Mouse (Mus musculus) adrenal gland, postnatal 10 days (tissue): Measurements from ENCODE around the gene Rgs9. TPM values are rescaled to one million over a fixed set of nuclear protein-coding genes. Genes with fewer than 3 reads are reported as not detected.
"Not testable (repeated sequence)": the region's sequence is repeated elsewhere in the genome, so short reads cannot be mapped to it uniquely, and the experiment has no call there.

Experiments
- DNase-seq: peaks from one replicate; pipeline ENCODE4 v3.0.0; 2021; ENCODE audit warnings: mixed read lengths
- total RNA-seq, 2 experiments: library from RNA; stranded (reverse); gene quantifications; 2 replicates each; pipeline ENCODE4 v1.2.3; 2021

Rgs9 gene
- total RNA-seq, 2 experiments from 2014 or later: 5.3 to 7.8 TPM

DNA sequence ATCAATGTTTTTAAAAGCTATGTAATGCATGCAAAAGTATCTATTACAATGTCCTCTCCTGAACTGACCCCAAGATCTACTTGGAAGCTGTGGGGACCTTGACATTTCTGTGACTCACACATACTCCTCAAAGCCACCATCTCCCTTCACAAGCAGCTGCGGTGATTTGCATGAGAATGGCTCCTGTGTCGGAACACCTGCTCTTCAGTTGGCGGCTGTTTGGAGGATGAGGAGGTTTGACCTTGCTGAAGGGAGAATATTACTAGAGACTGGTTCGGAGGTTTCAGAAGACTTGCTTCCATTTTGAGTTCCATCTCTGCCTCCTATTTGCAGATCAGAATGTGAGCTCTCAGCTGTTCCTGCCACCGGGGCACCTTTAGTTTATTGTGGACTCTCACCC is 7.8 kb upstream of the Rgs9 start:
- no peak for DNase-seq

DNA sequence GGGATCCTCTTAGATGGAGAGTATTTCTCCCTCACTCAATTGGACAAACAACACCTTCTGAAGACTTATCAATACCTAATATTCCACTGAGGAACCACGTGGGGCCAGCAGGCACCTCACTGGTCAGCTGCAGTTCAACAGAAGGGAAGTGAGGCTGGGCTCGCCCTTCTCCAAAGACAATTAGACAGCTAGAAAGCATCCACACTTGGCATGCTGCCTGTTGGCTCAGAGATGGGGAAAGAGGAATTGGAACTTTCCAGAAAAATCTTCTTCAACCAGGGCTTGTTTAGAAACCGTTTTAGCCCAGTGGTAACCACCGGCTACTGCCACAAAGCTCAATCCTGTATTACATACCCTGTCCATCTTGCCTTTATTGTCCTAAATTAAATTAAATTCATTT is 4.4 kb upstream of the Rgs9 start:
- DNase-seq: peak; percentile 54

DNA sequence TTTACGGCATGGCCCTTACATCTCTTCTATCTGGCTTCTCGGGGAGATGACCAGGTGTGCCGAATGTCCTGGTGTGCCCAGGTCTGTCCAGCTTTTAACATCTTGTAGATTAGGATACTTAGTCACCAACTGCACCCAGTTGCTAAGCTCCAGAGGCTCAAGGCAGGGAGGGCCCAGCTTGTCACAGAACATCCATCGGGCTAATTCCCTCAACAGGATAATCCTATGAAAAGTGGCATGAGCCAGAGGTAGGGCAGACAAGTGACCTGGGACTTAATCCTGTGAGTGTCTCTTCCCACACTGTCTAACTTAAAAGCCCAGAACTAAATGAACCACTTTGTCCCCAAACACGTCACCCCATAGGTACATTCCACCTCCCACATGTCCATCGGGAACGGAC is 898 bp downstream of the Rgs9 start:
- DNase-seq: no peak

DNA sequence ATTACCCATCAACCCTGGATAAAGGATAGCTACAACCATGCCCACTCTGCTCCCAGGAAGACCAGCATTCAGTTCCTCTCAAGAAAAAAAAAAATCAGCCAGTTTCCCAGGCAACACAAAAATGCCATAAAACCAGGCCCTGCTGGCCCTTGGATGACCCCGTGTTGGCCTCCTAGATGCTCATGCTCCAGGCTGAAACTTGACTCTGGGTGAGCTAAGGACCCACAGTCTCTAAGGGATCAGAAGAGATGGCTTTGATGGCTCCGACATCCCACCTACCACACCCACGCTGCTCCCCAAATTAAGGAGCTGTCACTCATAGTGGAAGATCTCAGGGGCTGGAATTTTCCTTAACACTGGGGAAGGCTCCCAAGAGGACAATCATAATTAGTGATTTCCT is 5.9 kb downstream of the Rgs9 start:
- no peak for DNase-seq

DNA sequence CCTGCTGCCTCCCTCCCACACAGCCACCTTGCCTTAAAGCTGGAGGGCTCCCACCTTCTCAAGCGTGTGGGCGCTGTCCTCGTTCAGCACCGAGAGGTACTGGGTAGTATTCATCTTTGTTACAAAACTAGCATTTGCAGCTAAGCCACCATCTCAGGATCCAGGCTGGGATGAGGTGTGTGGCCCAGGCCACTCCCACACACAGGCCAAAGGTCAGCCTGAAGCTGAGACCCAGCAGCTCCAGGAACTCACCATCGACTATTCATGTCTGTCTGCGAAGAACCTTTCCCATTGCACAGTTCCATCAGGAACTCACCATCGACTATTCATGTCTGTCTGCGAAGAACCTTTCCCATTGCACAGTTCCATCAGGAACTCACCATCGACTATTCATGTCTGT is 8.6 kb downstream of the Rgs9 start:
- DNase-seq: not testable (repeated sequence)

DNA sequence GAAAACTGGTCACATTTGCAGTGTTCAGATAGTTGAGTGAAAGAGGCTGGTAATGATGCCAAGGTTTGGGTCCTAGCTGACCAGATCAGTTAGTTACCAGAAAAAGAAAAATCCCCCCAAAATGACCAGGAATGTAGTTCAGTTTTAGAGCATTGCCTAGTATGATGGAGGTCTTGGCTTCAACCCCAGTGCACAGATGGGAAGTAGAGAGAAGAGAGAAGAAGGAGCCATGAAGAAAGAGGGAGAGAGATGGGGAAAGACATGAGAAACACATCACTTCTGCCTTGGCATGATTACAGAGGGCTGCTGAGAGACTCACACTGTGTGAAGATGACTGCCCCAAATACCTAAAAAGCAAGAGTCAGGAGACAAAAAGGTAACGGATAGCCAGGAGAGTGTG is 13.1 kb downstream of the Rgs9 start:
- DNase-seq: no peak

DNA sequence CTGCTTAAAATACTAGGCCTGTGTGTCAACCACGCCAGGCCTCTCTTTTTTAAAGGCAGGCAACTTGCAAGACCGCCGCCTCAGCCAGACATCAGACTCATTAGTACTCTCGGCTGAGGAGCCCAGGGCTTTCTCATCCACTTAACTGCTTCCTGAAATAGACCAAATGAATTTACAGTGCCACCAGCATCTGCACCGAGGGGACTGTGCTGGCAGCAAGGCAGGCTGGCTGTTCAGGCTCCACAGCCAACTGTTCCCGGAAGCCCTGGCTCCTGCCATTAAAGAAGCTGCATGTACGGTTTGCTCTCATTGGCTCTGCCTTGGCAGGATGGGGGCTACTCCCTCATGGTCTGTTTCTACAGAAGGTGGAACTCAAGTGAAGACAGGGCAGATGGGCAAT is 19.7 kb downstream of the Rgs9 start:
- no peak for DNase-seq

DNA sequence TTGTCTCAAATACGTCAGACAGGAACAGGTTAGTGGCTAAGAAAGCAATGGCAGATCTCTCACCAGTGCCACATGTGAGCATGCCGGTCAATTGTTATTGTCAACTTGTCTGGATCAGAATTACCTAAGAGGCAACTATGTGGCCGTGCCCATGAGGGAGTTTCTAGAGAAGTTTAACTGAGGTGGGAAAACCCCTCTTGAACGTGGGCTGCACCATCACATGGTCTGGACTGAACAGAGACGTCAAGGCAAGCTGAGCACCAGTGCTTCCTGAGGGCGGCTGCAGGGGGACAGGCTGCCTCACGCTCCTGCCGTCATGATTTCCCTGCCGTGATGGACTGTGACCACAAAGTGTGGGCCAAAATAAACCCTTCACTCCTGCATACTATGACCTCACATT is 26.5 kb downstream of the Rgs9 start:
- DNase-seq: no peak

DNA sequence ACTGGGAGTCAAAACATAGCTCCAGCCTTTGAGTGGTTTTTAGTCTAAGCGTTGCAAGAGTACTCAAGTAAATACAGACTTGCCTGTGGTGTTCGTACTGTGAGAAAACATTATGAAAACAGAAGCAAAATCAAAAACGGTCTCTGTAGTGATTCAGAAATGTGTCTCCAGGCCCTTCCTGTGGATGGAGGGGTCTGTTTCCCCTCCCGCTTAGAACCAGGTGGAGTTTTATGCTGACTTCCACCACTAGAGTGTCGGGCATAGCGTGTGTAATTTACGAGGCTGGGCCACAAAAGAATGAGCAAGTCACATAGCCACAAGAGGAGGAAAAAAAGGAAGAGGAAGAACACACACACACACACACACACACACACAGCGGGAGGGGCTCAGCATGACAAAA is 27.6 kb downstream of the Rgs9 start:
- DNase-seq: no peak

DNA sequence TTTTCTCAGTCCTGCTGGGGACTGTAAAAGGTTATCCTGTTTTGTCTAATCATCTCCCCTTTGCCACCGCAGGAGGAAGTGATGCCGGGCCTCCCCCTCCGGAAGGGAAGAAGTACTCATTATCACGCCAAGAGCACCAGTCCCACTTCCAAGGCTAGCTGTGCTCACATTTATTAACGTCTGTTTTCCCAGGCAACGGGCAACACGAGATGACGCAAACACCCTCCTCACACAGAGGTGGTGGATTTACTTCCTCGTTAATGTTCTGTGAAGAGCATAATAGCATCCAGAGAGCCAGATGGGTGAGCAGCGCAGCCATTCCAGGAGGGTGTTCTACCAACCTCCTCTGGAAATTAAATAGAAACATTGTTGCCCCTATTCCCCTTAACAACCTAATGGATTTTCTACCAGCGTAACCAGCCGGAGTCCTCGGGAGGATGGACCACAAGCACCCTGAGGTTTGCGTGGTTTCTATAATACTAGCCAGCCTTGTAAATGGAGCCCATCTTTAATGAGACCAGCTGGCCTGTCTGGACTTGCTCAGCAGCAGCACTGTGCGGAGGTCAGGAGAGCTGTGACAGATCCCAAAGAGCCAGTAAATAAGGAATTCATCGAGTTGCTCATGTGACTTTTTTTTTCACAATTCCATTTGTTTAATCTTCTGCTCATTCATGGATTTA is 28.1 kb downstream of the Rgs9 start:
- no peak for DNase-seq

DNA sequence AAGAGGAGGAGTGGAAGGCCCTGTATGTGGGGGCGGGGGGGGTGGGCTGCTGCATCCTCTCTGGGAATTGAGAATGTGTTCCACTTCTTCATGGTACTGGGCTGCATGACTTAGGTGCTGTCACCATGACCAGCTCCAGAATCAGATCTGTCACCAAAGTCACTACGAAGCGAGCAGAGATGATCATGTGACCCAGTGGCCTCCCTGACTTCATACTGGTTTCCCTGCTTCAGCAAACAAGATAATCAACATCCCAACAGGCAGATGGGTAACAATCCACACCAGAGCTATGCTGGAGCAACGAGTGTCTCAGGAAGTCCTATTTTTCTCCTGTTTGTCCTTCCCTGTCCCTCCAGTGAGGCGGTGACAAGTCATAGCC is 28.7 kb downstream of the Rgs9 start:
- DNase-seq: no peak

DNA sequence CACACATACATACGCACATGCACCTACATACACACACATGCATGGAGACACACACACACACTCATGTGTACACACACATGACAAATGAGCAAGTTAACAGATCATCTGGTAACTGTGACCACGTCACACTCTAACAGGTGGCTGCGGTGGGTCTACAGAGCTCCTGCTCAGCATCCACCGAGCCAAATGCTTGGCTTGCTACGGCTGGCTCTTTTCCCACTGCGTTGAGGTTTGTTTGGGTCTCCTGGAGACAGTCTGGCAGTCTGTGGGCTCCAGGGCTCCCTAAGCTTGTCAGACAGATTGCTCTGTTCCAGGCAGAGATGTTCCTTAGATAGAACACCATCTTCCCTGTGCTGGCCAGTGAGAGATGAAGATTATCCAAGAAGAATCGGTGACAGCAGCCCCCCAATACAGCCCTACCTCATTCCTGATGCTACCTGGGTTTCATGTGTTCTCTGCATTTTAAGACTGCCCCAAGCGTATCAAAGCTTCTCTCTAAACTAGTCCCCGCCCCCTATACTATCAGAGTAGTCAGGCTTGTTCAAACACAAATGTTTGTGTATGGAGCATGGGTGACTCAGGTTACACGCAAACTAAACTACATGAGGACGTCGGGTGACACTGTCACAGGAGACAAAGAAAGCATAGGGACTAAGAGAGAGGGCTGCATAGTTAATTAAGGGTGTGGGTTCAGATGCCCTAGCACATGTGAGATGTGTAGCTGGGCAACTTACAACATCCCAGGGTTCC is 31.6 kb downstream of the Rgs9 start:
- DNase-seq: no peak

DNA sequence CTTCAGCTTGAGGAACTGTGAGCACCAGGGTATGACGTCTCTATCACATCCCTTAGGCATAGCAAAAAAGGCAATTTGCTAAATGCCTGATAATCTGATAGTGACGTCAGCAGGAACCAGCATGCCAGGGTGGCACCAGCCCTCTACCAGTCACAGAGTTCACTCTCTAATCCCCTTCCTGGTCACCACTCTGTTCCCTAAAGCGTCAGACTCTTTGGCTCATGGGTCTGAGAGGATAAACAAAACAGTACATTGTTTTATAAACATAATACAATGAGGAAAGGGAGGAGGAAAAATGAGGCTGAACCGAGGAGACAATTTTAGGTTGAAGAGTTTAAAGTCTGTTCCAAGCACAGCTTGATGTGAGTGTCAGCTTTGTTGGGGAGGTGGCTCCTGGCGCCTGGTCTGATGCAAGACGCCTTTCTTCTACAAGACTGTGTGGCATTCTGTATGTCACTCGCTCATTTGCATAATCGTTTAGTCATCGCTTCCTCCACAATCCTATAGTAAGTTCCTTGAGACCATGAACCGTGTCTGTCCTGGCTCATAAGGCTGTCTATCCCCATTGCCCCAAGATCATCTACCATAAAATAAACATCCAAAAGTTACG is 33.7 kb downstream of the Rgs9 start:
- DNase-seq: no peak

DNA sequence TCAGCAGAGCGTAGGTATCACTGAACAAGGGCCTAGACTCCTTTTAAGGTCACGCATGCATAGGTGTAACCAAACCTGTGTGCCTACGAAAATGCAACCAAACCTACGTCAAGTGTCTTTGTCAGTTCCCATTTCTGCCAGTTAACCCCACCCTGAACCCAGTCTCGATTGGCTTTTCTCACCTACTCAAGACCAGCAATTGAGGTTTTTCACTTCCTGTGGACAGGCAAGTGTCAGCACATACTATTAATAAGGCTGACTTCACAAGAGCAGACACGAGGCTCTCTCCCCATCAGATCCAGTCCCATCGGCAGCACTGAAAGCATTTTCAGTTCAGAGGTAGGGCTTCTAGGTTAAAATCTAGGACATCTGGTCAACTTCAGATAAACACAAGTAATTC is 37.4 kb downstream of the Rgs9 start:
- no peak for DNase-seq

DNA sequence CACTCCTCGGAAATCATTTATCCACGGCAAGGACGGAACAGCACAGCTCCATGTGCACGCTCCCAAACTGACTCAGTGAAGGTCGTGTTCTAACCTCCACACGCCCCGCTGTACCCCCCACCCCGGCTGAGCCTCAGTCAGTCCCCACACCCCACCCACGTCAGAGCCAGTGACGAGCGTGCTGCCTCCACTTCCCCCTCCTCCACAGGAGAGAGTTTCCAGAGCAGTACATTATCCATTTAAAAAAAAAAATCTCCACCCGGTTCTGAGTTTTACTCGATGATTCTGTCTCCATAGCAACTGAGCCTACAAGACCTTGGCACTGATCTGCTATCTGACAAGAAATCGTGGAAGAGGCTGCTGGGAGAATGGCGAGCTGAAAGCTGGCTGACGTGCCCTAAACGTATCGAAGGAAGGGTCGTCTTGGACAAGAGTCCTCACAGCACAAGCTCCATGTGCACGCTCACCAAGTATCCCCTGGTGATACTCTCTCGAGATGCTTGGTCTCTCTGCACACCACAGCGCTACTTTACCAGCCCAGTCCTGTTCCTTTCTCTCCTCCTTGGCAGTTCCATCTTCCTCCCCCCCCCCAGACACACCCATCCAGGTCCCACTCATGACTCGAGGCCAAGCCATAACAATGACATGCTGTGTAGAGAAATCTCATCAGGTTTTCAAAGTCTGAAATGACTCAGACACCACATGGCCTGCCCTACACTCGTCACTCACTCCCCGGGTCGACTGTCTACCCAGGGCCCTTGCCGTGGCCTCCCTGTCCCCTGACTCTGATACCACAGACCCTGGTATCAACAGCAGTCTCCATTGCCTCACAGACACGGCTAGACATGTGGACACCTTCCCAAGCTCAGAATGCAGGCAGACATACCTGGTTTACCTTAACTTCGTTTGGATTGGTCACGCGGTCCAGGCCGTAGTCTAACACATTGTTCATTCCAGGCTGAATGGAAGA is 38.7 kb downstream of the Rgs9 start:
- peak; percentile 50 for DNase-seq

DNA sequence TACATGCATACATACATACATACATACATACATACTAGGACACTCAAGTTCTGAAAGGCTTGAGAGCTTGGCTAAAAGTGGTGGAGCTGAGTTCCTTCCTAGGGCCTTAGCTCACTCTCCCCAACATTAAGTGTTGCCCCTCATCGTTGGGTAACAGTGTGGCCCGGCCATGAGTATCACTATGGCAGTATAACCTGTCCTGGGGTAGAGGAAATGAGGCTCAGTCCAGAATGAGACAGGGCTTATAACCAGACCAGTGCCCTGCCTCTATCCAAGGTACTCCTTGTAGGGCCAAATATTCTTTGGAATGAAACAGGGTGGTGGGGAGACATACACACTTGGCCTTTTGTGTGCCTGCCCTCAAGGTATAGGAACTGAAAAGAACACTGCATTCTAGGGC is 40.1 kb downstream of the Rgs9 start:
- DNase-seq: no peak

DNA sequence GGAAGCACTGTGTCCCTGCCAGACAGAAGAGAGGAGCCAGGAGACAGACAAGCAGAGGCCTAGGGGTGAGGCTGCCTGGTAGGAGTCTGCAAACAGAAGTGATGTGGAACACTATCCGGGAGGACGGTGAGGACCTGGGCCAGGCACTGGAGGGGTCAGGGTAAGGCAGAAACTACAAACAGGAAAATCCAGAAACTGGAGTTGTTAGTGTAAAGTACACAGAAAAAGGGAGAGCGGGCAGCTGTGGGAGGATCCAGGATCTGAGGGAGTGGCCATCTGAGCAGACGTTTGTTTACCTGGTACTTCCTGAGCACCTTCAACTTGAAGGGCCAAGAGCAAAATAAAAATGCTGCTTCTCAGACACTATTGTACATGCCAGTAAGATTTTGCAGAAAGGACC is 42.9 kb downstream of the Rgs9 start:
- DNase-seq: no peak

DNA sequence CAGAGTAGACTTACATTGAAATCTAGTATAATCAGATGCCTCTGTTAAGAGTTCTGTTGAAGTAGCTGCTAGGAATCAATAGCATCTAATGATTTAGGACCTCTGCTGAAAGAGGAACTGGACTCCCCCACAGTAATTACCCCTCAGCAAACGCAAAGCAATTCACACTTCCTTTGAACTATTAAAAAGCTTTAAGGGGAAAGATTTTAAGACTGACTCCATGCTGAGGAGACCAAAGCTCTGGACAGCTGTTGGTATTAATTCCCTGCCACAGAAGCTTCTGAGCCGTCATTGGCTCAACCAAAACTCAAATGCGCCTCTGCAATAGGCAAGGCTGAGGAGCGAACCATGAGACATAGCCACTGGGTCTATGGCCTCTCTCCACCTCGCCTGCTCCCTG is 45.4 kb downstream of the Rgs9 start:
- no peak for DNase-seq

DNA sequence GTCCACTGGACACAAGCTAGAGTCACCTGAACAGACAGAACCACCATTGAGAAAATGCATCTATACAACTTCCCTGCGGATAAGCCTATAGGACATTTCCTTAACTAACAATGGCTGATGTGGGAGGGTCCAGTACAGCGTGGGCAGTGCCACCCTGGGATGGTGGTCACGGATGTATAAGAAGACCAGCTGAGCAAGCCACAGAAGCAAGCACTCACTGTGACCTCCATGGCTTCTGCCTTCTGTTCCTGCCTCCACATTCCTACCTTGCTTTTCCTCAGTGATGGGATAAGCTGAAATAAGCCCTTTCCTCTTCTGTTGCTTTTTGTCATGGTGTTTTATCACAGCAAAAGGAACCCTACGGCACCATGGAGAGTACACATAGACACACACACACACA is 47.4 kb downstream of the Rgs9 start:
- DNase-seq: no peak

DNA sequence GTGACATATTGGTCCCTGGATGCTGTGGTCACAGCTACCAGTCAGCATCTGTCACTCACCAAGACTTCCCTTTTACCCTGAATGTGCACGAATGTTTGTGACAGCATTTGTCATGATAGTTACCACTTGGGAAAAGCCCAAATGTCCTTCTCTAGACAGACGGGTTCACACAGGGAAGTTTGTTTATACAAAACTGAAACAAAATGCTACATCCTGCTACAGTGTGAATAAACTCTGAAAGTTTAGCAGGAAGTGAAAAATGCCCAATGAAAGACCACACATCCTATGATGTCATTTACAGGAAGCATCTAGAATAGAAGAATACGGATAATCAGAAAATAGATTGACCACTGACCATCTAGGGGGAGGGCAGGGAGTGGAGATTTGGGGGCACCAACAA is 51.0 kb downstream of the Rgs9 start:
- no peak for DNase-seq

DNA sequence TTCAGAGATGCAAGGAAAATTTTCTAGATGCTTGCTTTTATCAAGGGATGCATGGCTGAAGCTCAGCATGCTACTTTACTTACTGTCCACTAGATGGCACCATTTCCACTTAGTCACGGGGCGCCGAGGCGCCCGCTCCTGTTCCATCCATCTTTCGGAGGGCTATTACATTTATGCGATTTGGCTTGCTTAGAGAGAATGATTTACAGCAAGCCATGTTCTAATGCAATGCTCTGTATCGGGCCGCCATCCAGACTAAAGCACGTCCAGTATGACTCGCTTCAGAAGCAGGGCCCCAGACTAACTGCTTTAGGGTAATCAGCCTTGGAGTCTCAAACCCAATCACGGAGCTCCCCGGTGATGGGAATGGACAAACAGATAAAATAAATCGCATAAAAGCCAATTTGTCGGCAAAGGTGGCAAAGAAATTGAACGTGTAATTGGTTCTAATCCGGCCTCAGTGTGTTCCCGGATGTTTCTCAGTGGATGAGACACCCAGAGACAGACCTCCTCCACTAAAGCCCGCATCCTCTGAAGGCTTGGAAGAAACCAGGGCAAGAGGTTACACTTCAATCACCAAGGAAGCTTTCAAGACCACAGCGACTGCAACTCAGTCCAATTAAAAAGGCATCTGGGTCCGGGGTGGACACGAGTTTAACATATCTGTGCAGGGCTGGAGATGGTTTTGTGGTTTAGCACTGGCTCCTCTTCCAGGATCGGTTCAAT is 53.1 kb downstream of the Rgs9 start:
- DNase-seq: peak; percentile 43

DNA sequence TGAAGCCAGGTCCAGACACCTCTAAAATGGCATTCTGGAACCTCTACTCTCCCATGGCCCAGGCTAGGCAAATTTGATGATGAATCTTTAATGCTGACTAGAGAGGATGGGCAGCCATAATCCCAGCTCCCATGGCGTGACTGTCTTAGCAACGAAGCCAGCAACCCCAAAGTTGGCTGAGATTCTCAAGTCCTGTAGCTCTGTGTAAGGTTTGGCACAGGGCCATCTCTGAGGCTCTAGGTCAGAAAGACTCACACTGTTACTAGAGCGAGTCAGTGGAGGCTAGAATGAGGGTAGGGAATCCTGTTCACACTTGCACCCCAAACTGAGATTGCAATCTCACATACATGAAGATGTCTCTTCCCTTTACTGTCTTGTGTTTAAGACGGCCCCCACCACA is 57.8 kb downstream of the Rgs9 start:
- DNase-seq: peak; percentile 30
